Mouse (Mus musculus) central nervous system, embryonic 11.5 days (tissue): ENCODE results near the gene Vmn2r106. TPM values are rescaled to one million over a fixed set of nuclear protein-coding genes. Genes with fewer than 3 reads are reported as not detected.

ENCODE experiments used
- polyA plus RNA-seq: library from polyadenylated mRNA; depleted of rRNA; stranded (reverse); fragments of >200 nt; gene quantifications from 2 replicates; pipeline ENCODE4 v1.2.3, GENCODE M21; 2012; rRNA removed

Vmn2r106 gene
- polyA plus RNA-seq: not detected in 2 replicates

DNA sequence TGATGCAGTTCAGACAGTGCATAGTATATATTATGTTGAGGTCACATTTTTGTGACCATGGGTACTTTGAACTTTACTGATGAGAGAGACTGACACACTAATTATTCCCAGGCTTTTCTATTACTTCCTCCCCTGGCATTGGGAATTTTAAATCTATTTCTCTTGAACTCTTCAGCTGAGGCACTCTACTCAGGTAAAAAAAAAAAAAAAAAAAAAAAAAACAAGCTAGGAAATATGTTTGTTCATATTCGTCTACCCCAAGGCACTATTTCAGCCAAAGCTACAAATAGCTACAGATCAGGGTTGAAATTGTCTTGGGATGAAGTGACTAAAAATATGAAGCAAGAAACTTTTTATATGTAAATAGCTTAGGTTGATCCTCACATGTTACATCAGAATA is at the start of gene Vmn2r106:
Gene Vmn2r106 (minus strand): TSS at position 101 of the 400 bp plus-strand sequence.

DNA sequence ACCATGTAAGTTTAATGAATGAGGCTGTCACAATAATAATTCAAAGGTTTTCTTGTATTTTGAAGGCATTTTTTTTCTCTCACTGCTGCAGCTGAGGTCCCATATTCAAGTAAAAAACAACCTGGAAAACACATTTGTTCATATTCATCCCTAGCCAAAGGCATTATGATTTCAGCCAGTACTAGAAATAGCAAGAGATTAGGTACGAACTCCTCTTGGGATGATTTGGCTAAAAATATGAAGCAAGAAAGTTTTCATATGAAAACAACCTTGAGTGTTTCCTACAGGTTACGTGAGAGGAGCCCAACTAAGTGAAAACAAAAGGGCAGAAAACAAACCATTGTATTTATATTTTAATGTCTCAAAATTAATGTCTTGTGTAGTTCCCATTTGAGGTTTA is 50.4 kb downstream of the Vmn2r106 start, which contains the start of gene Vmn2r105:
Gene Vmn2r105 (minus strand): TSS at position 101 of the 400 bp plus-strand sequence.

Other genes starting within 250 kb of the Vmn2r106 start
- gene Vmn2r104, start 237.2 kb downstream of the Vmn2r106 start, polyA plus RNA-seq: not detected in 2 replicates
- gene Fpr-rs7, start 171.3 kb downstream of the Vmn2r106 start, polyA plus RNA-seq: not detected in 2 replicates
- gene Fpr-rs6, start 102.5 kb downstream of the Vmn2r106 start, polyA plus RNA-seq: not detected in 2 replicates
- gene Vmn2r105, start 50.5 kb downstream of the Vmn2r106 start, polyA plus RNA-seq: not detected in 2 replicates
- gene Vmn2r107, start 59.7 kb upstream of the Vmn2r106 start, polyA plus RNA-seq: not detected in 2 replicates
- gene Vmn1r224, start 128.6 kb upstream of the Vmn2r106 start, polyA plus RNA-seq: not detected in 2 replicates
- gene Vmn2r108, start 195.8 kb upstream of the Vmn2r106 start, polyA plus RNA-seq: not detected in 2 replicates
- gene Vmn1r225, start 212.6 kb upstream of the Vmn2r106 start, polyA plus RNA-seq: not detected in 2 replicates